Mouse (Mus musculus): ENCODE measurements at regions not wholly inside any gene's neighbourhood (a gene's known extent, or its start where the extent isn't known, plus 50 kb on each side); places are given as distances from the start of the nearest gene placed in this dataset.

- no peak for TF ChIP-seq POLR2A (IDR thresholded peaks at IDR 0.05; ENCODE audit: borderline replicate concordance, extremely low read depth, insufficient read depth, insufficient read length, poor library complexity, severe bottlenecking)
- TF ChIP-seq CTCF (IDR thresholded peaks at IDR 0.05; ENCODE audit: borderline replicate concordance, extremely low read depth, insufficient read depth, insufficient read length): no peak
Observed at GRCm38 (mm10) chr16:83423096-83423495, 594.9 kb downstream of the Gm21833 start.
